Mouse (Mus musculus) layer of hippocampus, adult 9-10 months (tissue): ENCODE results near the gene Rbms3.

Experiments
- DNase-seq: peaks from one replicate; pipeline ENCODE4 v3.0.0; 2022; ENCODE audit warnings: low spot score

Rbms3 gene

GRCm38 (mm10) chr9:117373164-117373741 lies 256.5 kb downstream of the Rbms3 start:
- DNase-seq: no peak

GRCm38 (mm10) chr9:117371980-117372379 lies 257.7 kb downstream of the Rbms3 start:
- DNase-seq: no peak

- no peak for DNase-seq
Measured at GRCm38 (mm10) chr9:117370086-117370485, 259.6 kb downstream of the Rbms3 start.

- no peak for DNase-seq
Measured at GRCm38 (mm10) chr9:117368016-117368415, 261.7 kb downstream of the Rbms3 start.

GRCm38 (mm10) chr9:117364610-117365009 lies 265.1 kb downstream of the Rbms3 start:
- no peak for DNase-seq

- no peak for DNase-seq
Measured at GRCm38 (mm10) chr9:117361431-117361830, 268.3 kb downstream of the Rbms3 start.

- no peak for DNase-seq
Measured at GRCm38 (mm10) chr9:117356764-117357442, 272.8 kb downstream of the Rbms3 start.

- no peak for DNase-seq
Measured at GRCm38 (mm10) chr9:117355501-117355900, 274.2 kb downstream of the Rbms3 start.

- DNase-seq: no peak
Measured at GRCm38 (mm10) chr9:117342336-117342735, 287.4 kb downstream of the Rbms3 start.

- no peak for DNase-seq
Measured at GRCm38 (mm10) chr9:117330681-117331080, 299.0 kb downstream of the Rbms3 start.

GRCm38 (mm10) chr9:117319271-117319670 lies 310.4 kb downstream of the Rbms3 start:
- DNase-seq: no peak

GRCm38 (mm10) chr9:117318461-117318860 lies 311.3 kb downstream of the Rbms3 start:
- DNase-seq: no peak

- DNase-seq: no peak
Measured at GRCm38 (mm10) chr9:117317251-117317650, 312.5 kb downstream of the Rbms3 start.

- DNase-seq: no peak
Measured at GRCm38 (mm10) chr9:117313642-117314041, 316.1 kb downstream of the Rbms3 start.

- no peak for DNase-seq
Measured at GRCm38 (mm10) chr9:117309809-117310208, 319.9 kb downstream of the Rbms3 start.

GRCm38 (mm10) chr9:117298991-117299390 lies 330.7 kb downstream of the Rbms3 start:
- no peak for DNase-seq

GRCm38 (mm10) chr9:117297662-117298531 lies 331.8 kb downstream of the Rbms3 start:
- no peak for DNase-seq

GRCm38 (mm10) chr9:117291066-117291850 lies 338.5 kb downstream of the Rbms3 start:
- DNase-seq: no peak

GRCm38 (mm10) chr9:117274846-117275245 lies 354.9 kb downstream of the Rbms3 start:
- DNase-seq: no peak

GRCm38 (mm10) chr9:117259614-117260013 lies 370.1 kb downstream of the Rbms3 start:
- DNase-seq: no peak

GRCm38 (mm10) chr9:117253361-117253760 lies 376.4 kb downstream of the Rbms3 start:
- DNase-seq: no peak

GRCm38 (mm10) chr9:117252411-117252861 lies 377.3 kb downstream of the Rbms3 start:
- no peak for DNase-seq
